Mouse (Mus musculus): ENCODE data around the gene Olfr420.

The Olfr420 gene

DNA sequence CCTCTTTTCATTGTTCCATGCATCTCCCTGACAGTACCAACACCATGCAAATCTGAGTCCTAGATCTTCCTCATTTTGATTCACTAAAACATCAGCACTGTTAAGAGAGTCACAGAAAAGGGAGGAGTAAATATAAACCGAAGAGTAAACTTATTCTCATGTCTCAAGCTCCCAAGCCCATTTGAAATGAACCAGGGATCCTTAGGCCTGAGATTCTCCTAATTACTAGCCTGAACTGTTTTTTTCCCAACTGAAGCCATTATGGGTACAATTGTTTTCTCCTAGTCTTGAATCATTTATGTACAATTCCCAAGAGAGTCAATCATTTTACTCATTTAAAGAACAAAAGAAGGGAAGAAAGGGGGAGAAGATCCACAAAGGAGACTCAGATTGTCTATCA is at the start of gene Olfr420:
Gene Olfr420, plus strand, starts transcription at position 301 of the 400 bp plus-strand sequence.
- DNase-seq, result no peak

DNA sequence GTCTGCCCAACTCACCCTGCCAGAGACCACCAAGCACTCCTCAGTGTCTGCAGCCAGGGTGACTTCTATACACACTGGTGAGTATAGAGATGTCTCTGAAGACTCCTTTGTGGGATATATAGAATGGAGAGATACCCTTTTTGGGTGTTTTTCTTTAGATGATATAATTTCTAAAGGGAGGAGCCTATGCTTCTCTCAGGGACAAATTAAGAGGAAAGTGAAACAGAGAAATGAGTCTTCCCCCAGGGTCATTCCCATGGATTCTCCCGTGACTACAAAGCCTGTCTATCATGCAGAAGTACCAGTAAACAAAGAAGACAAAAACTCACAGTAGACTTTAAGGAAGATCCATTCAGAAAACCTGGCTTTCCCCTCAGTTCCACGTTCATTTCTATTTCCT is 34.4 kb upstream of the Olfr420 start, which contains the start of gene Olfr231:
Gene Olfr231, minus strand, starts transcription at position 101 of the 400 bp plus-strand sequence.
- no peak for DNase-seq

DNA sequence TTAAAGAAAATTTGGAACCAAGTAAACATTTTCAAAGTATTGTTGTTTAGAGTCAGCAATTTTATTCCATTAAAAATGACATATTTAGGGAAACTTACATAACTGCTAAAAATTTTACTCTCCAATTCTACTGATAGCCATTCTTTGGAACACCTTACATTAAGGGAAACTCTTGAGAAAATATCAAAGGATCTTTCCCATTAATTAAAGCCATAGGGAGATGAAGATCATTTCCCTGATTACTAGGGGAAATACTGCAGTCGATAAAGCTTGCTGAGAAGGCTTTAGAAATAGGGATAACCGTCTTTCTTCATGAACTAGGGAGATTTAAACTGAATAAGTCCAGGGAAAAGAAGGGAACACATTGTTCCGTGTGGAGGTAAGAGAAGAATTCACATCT is 24.2 kb upstream of the Olfr420 start, which contains the start of gene Olfr424:
Gene Olfr424, plus strand, starts transcription at position 301 of the 400 bp plus-strand sequence.
- no peak for DNase-seq

DNA sequence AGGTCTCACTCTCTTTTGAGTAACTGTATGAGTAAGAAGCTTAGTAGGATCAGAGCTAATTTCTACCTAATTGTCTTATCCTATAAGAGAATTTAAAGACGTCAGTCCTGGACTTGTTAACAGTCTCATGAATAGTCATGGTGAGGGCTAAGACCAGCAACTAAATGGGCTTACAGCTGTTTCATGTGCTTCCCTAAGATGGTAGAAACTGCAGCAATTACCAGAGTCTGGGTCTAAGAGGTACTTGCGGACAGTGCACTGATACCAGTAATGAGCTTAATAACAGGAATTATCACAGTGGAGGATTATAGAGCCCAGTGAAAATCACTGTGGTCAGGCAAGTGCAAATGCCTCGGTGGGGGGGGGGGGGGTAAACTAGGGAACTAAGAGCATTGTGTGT is 23.4 kb upstream of the Olfr420 start:
- no peak for DNase-seq

DNA sequence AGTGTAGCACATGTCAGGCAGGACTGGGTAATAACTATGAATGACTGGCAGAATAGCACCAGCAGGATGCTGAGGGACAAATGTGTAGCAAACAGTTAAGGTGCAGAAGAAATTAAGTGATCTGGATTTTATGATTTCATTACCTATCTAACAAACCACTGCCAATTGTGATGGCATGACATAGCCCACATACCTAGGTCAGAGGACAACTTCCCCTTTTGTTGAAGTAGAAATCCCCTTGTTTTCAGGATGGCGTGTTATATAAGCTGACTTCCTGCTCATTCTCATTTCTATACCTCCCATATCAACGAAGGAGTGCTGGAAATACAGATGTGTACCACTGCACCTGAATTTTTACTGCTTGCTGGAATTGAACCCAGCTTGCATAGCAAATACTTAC is 14.0 kb upstream of the Olfr420 start:
- no peak for DNase-seq

DNA sequence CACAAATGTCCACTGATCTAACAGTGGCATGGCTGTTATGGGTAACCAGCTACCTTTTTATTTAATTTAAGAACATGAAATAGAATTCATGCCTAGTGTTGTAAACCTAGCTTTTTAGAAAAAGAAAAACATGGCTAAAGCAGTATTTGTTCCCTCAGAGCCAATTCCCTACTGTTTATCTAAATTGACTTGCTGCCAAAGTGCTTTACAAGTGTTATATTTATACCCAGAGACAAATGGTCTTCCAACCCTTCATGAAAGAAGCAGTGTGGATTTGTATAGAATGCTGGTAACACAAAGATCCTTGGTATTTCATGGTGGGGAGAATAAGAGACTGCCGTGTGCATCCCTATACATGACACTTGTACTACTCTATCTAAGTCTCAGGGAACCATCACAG is 8.7 kb upstream of the Olfr420 start:
- DNase-seq, result no peak

DNA sequence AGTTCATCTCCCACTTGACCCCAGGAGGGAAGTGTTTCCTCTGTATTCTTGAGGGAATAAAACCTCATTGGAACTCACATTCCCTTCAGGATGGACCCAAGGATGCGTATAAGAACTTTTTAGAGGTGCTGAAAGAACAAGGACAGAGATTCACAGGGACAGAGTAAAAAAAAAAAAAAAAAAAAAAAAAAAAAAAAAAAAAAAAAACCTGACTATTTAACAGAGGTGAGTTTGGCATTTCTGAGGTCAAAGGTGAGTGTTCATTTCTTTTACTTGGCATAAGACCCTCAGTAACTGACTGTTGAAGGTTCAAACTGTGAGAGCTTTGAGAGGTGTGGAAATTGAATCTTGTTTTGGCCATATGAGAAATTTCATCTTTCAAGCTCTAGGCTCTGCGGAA is 6.1 kb upstream of the Olfr420 start:
- DNase-seq, result no peak

DNA sequence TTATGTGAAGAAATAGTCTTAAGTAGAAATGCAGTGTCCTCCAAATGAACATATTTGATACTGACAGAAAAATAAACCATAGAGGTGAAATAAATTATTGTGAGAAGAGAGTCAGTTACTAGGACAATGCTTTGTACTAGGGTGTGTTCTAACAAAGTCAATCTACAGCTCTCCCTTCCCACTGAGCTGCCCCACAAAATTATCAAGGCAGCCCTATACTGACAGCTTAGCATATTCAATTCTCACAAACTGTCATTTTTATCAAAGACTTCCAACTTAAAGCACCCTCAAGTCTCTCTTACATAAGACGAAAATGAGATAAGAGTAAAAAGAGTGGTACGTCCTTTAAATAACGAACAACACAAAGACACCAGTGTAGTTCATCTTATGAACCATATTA is 2.2 kb downstream of the Olfr420 start:
- DNase-seq, result no peak

DNA sequence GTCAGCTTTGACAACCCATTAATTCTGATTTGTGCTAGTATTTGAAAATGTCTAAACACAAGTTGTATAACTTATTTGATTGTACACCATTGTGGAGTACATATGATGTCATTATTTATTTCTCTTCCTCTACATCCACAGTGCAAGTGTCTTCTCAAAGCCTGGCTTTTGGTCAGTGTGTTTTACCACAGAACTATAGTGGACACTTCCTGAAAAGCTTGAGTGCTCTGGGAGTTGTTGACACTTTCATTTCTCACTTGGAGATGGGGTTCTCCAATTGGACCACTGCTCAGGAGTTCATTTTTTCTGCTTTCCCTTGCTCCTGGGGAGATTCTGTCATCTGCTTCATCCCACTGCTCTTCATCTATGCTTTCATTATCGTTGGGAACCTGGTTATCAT is 3.1 kb downstream of the Olfr420 start:
- no peak for DNase-seq

DNA sequence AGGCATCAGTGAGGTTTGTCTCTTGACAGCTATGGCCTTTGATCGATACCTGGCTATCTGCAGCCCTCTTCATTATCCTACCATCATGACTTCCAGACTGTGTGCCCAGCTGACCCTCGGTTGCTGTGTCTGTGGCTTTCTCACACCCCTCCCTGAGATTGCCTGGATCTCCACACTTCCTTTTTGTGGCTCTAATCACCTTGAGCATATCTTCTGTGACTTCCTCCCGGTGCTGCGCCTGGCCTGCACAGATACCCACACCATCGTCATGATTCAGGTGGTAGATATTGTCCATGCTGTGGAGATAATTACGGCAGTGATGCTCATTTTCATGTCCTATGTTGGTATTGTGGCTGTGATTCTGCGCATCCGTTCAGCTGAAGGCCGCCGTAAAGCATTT is 3.7 kb downstream of the Olfr420 start:
- DNase-seq, result no peak

DNA sequence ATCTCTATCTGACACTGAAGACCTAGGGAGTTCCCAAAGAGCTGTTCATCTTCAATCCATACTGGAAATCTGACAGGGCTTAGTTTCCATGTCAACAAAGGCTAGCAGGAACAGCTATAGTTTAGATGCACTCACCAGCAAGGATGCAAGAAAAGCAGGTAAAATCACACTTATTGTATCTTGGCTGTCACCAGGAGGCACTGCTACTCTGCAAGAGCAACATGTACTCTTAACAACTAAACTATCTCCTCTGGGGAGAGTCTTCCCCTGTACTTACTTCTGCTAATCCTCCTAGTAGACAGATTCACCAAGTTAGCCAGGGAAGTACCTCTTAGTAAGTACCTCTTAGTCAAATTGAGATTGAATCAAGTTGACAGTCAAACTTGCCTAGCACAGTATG is 13.6 kb downstream of the Olfr420 start:
- DNase-seq, result no peak

DNA sequence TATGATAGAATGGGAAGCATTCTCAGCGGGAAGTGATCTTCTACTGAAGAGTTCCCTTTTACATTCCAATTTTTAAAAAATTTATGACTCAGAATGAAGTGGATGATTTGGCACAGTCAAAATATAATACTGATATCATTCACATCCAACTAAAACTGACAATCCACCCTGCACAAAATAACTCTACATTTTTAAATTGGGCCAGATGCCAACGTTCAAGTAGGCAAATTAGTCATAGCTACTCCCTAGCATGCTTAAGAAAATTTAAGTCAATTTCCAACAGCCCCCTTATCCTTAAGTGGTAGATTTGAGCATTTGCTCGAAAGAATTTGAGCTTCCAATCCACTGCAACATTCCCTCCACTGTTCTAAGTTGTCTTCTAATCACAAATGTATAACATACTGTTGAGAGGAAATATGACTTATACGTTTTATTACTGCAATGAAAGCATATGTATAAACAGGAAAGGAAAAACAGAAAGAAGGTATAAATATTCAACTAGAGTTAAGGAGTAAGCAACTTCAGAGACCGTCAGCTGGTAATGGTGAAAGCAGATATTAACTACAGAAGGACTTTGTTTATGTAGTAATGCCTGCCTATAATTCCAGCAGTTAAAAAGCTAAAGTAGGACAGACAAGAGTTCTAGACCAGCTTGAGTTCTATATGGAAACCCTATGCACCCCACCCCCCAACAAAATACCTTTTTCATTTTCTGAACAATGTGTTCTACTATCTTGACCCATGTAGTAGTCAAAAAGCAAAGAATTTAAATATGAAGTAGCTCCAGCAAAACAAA is 15.5 kb downstream of the Olfr420 start:
- no peak for DNase-seq

DNA sequence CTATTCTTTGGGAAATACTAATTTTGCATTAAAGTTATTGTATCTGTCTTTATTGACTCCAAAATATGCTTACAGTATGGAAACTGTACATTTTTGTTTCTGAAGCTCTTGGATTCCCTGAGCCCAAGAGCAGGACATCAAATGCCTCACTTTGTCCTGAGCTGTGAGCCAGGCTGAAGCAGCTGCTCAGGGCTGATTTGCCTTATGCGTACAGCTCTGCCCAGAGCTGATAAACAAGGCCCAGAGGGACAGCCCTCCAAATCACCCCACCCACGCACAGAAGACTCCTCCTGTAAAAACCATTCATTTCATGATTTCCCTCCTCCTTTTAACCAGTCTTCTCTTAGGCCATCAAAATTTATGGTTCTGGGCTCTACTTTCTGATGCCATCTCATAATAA is 16.1 kb downstream of the Olfr420 start:
- no peak for DNase-seq

DNA sequence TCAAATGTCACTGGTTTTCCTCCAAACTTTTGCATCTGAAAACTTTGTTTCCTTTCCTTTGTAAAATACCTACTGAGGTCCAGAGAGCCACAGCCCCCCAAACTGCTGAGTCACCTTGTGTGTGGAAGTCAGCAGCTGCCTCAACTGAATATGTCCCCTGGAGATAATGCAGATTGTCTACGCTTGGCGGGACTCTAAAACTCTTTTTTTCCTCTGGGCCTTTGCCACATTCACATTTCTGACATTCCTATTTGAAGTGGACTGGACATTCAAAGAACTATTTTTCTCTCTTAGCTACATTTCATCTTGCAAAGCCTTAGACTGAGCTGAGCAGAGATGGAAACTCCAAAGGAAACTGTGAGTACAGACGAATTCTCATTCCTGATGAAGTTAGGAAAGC is 17.2 kb downstream of the Olfr420 start, which contains the start of gene Spta1:
Gene Spta1, plus strand, starts transcription at position 172 of the 400 bp plus-strand sequence.
- no peak for DNase-seq

DNA sequence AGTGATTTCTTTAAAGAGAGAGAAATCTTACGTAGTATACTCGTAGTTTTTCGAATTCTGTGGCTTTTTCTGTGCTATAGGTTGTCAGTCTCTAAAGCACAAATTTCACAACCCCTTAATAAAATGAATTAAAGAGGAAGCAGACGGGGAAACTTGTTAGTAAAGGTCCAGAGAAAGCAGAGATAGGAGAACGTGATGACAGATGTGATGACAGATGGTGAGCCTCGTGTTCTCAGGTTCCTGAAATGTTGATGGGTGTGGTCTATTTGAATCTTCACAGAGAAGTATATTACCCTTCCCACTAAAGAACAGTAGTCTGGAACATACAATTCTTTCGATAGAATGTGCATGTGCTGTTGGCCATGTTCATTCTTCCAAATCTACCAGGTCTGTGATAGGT is 49.3 kb downstream of the Olfr420 start:
- DNase-seq, result peak; percentile 9
